Mouse (Mus musculus): ENCODE data around the gene Lgsn.

The Lgsn gene

GRCm38 (mm10) chr1:31220599-31221250, 44.5 kb downstream of the Lgsn start:
- no peak for DNase-seq (ENCODE audit: low spot score)

- no peak for DNase-seq (ENCODE audit: low spot score)
These were observed 46.4 kb downstream of the Lgsn start, which contains the start of the genes 4931428L18Rik and Pih1d3 for GRCm38 (mm10) chr1:31222564-31222963. Gene 4931428L18Rik, minus strand, starts transcription at chr1:31222684. Gene Pih1d3, plus strand, starts transcription at chr1:31222838.

DNA sequence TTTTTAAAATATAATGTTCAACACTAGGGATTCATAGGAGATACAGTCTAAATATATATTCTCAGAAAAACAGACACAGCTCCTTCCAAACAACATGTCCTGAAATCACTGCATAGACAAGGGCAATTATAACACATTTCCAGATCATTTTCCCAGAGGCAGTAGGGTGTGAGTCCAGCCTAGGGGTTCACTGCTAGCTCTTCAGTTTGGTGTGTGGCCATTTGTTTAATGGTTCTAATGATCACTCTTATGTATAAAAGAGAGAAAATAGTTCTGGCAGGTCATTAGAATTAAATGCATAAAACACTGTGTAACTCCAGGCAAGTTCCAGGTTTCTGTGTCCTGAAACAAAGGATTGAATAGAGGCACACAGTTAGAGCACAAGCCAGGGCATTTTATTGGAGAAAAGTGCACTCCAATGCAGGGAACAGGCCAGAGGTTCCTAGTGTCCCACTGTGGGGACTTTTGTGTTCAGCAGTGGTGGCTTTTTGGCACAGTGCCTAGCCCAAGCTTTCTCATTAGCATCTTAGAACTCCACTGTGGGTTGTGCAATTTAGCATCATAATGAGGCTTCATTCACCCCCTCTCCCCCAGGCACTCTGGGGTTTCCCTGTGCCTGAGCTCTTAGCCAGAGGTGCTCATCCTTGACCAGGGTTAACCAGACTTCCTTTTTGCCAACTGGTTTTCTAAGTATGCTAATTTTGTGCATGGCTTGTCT, 57.3 kb downstream of the Lgsn start:
- DNase-seq (ENCODE audit: low spot score) = no peak
